ENCODE assay signal across 9 mouse cellular contexts in the genomic region with DNA sequence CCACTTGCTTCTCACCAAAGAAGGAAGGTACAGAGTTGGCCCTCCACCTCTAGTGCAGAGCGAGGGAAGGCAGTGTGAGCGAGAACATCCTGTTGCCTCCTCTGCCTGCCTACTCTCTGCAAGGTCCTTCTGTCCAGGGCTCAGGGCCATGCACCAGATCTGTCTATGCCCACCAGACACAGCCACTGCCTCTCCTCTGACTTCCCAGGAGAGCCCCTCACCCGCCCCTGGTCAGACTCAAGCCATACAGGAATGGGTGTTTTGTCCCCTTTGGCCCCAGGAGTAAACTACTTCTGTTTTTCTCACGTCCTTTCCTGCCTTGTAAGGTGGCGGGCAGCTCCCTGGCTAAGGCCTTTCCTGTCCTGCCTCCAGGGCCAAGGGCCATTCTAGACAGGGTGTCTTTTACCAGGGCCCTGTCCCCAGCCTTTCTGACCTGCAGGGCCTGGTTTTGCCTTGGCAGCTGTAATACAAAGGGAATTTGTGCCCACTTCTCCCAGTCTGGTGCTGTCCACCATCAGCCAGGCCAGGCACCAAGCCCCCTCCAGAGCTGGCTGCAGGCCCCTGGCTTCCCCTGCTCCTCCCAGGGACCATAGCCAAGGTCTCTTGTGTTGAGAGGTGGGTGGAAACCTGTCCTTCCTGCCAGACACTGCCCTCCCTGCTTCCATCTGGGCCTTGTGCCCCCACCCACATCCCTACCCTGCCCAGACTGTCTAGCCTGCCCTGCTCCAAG. TPM values are rescaled to one million over a fixed set of nuclear protein-coding genes. Genes with fewer than 3 reads are reported as not detected.
DNase-seq lines count a peak whose midpoint lies in the region; ATAC-seq lines count a peak whose summit lies in the region.
"Had no signal": no experiment of that assay in that cellular context is flagged by ENCODE, and none has a peak within 500 bp of the region (broad histone marks: within the 10 kb centered on the region; RNA-seq: fewer than 3 reads in every experiment).

No protein-coding gene starts in this region.

- DNase-seq in adrenal gland, adult (ENCODE audit: inconsistent age in 2 of 2, low spot score in 1 of 2): peak; percentile 27 to 72
- DNase-seq in adrenal gland, adult 8-10 months: no peak
- no peak for DNase-seq in midbrain, embryonic 11.5 days (ENCODE audit: low spot score, missing footprints)
- peak; percentile 59 to 71 for DNase-seq in lung, postnatal 4 days
- DNase-seq in embryo, embryonic 10.5 days (ENCODE audit: low spot score): no peak

- H3K9ac ChIP-seq in midbrain, embryonic 13.5 days (replicated peaks): no peak overlapping the region
- no peak overlapping the region for H3K9ac ChIP-seq in midbrain, embryonic 11.5 days (ENCODE audit: low read length)
- no peak overlapping the region for H3K9ac ChIP-seq in forebrain, embryonic 12.5 days
- no peak overlapping the region for H3K9ac ChIP-seq in hindbrain, embryonic 16.5 days (ENCODE audit: low read depth, low read length)

- no peak overlapping the region for H3K4me3 ChIP-seq in midbrain, embryonic 13.5 days (replicated peaks)
- no peak overlapping the region for H3K4me3 ChIP-seq in midbrain, embryonic 11.5 days (ENCODE audit: low read depth, low read length)
- H3K4me3 ChIP-seq in forebrain, embryonic 12.5 days (replicated peaks): no peak overlapping the region
- H3K4me3 ChIP-seq in hindbrain, embryonic 16.5 days (ENCODE audit: low read length): no peak overlapping the region

- no peak overlapping the region for H3K27ac ChIP-seq in midbrain, embryonic 13.5 days
- no peak overlapping the region for H3K27ac ChIP-seq in midbrain, embryonic 11.5 days (ENCODE audit: low read depth, low read length)
- H3K27ac ChIP-seq in forebrain, embryonic 12.5 days: 0 out of 2 replicates have a peak overlapping the region, but pooled peaks have one; percentile 19
- H3K27ac ChIP-seq in hindbrain, embryonic 16.5 days (ENCODE audit: low read depth, low read length): peak overlapping the region; percentile 51

- WGBS in midbrain, embryonic 13.5 days: 82% methylated on average over 5 of the region's 5 CpGs
- WGBS in midbrain, embryonic 11.5 days: 72% methylated on average over 5 of the region's 5 CpGs
- whole genome bisulfite sequencing in forebrain, embryonic 12.5 days: 71% methylated on average over 5 of the region's 5 CpGs
- 76% methylated on average over 5 of the region's 5 CpGs for whole genome bisulfite sequencing in hindbrain, embryonic 16.5 days

- no peak overlapping the region for H3K4me2 ChIP-seq in midbrain, embryonic 13.5 days (replicated peaks)
- no peak overlapping the region for H3K4me2 ChIP-seq in midbrain, embryonic 11.5 days
- no peak overlapping the region for H3K4me2 ChIP-seq in forebrain, embryonic 12.5 days
- peak overlapping the region; percentile 13; the same call in 1 of the 2 replicates for H3K4me2 ChIP-seq in hindbrain, embryonic 16.5 days (ENCODE audit: low read length)

- peaks cover 12% of the 10 kb centered on the region for H3K27me3 ChIP-seq in midbrain, embryonic 13.5 days
- no peaks in the 10 kb centered on the region; the same call in 1 of the 2 replicates for H3K27me3 ChIP-seq in midbrain, embryonic 11.5 days (ENCODE audit: control insufficient read depth, insufficient read depth, low read length)
- peaks cover 19% of the 10 kb centered on the region; the same call in 1 of the 2 replicates for H3K27me3 ChIP-seq in forebrain, embryonic 12.5 days
- no peaks in the 10 kb centered on the region for H3K27me3 ChIP-seq in hindbrain, embryonic 16.5 days (replicated peaks; ENCODE audit: control insufficient read depth, insufficient read depth, low read length)

- H3K4me1 ChIP-seq in midbrain, embryonic 13.5 days (replicated peaks): peaks cover 23% of the 10 kb centered on the region
- peaks cover 6% of the 10 kb centered on the region for H3K4me1 ChIP-seq in midbrain, embryonic 11.5 days (ENCODE audit: control insufficient read depth, insufficient read depth, low read length)
- H3K4me1 ChIP-seq in forebrain, embryonic 12.5 days: peaks cover 19% of the 10 kb centered on the region
- peaks cover 23% of the 10 kb centered on the region for H3K4me1 ChIP-seq in hindbrain, embryonic 16.5 days (ENCODE audit: control insufficient read depth, insufficient read depth, low read depth, low read length)

- no peaks in the 10 kb centered on the region for H3K9me3 ChIP-seq in midbrain, embryonic 13.5 days
- no peaks in the 10 kb centered on the region for H3K9me3 ChIP-seq in midbrain, embryonic 11.5 days (ENCODE audit: control insufficient read depth, low read length)
- H3K9me3 ChIP-seq in forebrain, embryonic 12.5 days: no peaks in the 10 kb centered on the region
- H3K9me3 ChIP-seq in hindbrain, embryonic 16.5 days (ENCODE audit: control insufficient read depth, low read length): no peaks in the 10 kb centered on the region

- peak; percentile 32; the same call in 1 of the 2 replicates for ATAC-seq in midbrain, embryonic 13.5 days
- ATAC-seq in midbrain, embryonic 11.5 days (ENCODE audit: low FRiP score): no peak
- no peak for ATAC-seq in forebrain, embryonic 12.5 days (ENCODE audit: low FRiP score)
- ATAC-seq in hindbrain, embryonic 16.5 days: peak; percentile 80

- peaks cover 35% of the 10 kb centered on the region for H3K36me3 ChIP-seq in midbrain, embryonic 13.5 days
- peaks cover 12% of the 10 kb centered on the region for H3K36me3 ChIP-seq in midbrain, embryonic 11.5 days (ENCODE audit: control insufficient read depth, insufficient read depth, low read length)
- peaks cover 35% of the 10 kb centered on the region for H3K36me3 ChIP-seq in forebrain, embryonic 12.5 days (replicated peaks)
- H3K36me3 ChIP-seq in hindbrain, embryonic 16.5 days (ENCODE audit: control insufficient read depth, insufficient read depth, low read length): peaks cover 23% of the 10 kb centered on the region

RNA-seq across cellular contexts. Expression of a gene that starts 28.4 kb away (rescaled TPM):
- 10 to 100 TPM; 48.9 to 76.1 (median 66.7) TPM for total RNA-seq in adrenal gland, adult 8-10 months (2022)
- 8.0 and 9.2 TPM in 2 replicates for polyA plus RNA-seq in midbrain, embryonic 13.5 days (2015; fragmentation: Nextera tagmentation; extraction: Ambion mirVana)
- 5.6 and 6.4 TPM in 2 replicates for polyA plus RNA-seq in midbrain, embryonic 11.5 days (2014; fragmentation: Nextera tagmentation; extraction: Ambion mirVana)
- 10.6 and 10.7 TPM in 2 replicates for polyA plus RNA-seq in forebrain, embryonic 12.5 days (2016; fragmentation: Nextera tagmentation; extraction: Ambion mirVana)
- 9.7 and 11.1 TPM in 2 replicates for polyA plus RNA-seq in hindbrain, embryonic 16.5 days (2015; fragmentation: Nextera tagmentation; extraction: Ambion mirVana)

RNA-seq across cellular contexts. Expression of a gene that starts 50.6 kb away (rescaled TPM):
- under 1 TPM; 0.13 to 0.32 (median 0.18) TPM for total RNA-seq in adrenal gland, adult 8-10 months (2022)
- not detected in 2 replicates for polyA plus RNA-seq in midbrain, embryonic 13.5 days (2015; fragmentation: Nextera tagmentation; extraction: Ambion mirVana)
- polyA plus RNA-seq in midbrain, embryonic 11.5 days (2014; fragmentation: Nextera tagmentation; extraction: Ambion mirVana): 0.10 TPM in 1 of 2 replicates, not detected in the other
- 0.27 TPM in 1 of 2 replicates, not detected in the other for polyA plus RNA-seq in forebrain, embryonic 12.5 days (2016; fragmentation: Nextera tagmentation; extraction: Ambion mirVana)
- polyA plus RNA-seq in hindbrain, embryonic 16.5 days (2015; fragmentation: Nextera tagmentation; extraction: Ambion mirVana): not detected in 2 replicates
- total RNA-seq: layer of hippocampus, postnatal 14 days had no signal

RNA-seq across cellular contexts. Expression of a gene that starts 56.3 kb away (rescaled TPM):
- total RNA-seq in adrenal gland, adult 8-10 months (2022): not detected
- polyA plus RNA-seq in midbrain, embryonic 13.5 days (2015; fragmentation: Nextera tagmentation; extraction: Ambion mirVana): not detected in 2 replicates
- polyA plus RNA-seq in midbrain, embryonic 11.5 days (2014; fragmentation: Nextera tagmentation; extraction: Ambion mirVana): not detected in 2 replicates
- polyA plus RNA-seq in forebrain, embryonic 12.5 days (2016; fragmentation: Nextera tagmentation; extraction: Ambion mirVana): 0.29 TPM in 1 of 2 replicates, not detected in the other
- not detected in 2 replicates for polyA plus RNA-seq in hindbrain, embryonic 16.5 days (2015; fragmentation: Nextera tagmentation; extraction: Ambion mirVana)
- total RNA-seq: layer of hippocampus, postnatal 14 days had no signal

Comparison
In these comparisons a context has a peak if more than half of its experiments do, and no peak if none do; other contexts are left out.
1. DNase-seq: peak in adrenal gland, adult (2 of 2) and lung, postnatal 4 days (2 of 2); none in adrenal gland, adult 8-10 months (single experiment), midbrain, embryonic 11.5 days (single experiment) and embryo, embryonic 10.5 days (single experiment).
2. ATAC-seq: peak in midbrain, embryonic 13.5 days (single experiment) and hindbrain, embryonic 16.5 days (single experiment); none in midbrain, embryonic 11.5 days (single experiment) and forebrain, embryonic 12.5 days (single experiment).
3. H3K27ac ChIP-seq: peak in forebrain, embryonic 12.5 days (single experiment) and hindbrain, embryonic 16.5 days (single experiment); none in midbrain, embryonic 13.5 days (single experiment) and midbrain, embryonic 11.5 days (single experiment).